10 mouse cellular contexts compared by ENCODE assay signal in the genomic region with DNA sequence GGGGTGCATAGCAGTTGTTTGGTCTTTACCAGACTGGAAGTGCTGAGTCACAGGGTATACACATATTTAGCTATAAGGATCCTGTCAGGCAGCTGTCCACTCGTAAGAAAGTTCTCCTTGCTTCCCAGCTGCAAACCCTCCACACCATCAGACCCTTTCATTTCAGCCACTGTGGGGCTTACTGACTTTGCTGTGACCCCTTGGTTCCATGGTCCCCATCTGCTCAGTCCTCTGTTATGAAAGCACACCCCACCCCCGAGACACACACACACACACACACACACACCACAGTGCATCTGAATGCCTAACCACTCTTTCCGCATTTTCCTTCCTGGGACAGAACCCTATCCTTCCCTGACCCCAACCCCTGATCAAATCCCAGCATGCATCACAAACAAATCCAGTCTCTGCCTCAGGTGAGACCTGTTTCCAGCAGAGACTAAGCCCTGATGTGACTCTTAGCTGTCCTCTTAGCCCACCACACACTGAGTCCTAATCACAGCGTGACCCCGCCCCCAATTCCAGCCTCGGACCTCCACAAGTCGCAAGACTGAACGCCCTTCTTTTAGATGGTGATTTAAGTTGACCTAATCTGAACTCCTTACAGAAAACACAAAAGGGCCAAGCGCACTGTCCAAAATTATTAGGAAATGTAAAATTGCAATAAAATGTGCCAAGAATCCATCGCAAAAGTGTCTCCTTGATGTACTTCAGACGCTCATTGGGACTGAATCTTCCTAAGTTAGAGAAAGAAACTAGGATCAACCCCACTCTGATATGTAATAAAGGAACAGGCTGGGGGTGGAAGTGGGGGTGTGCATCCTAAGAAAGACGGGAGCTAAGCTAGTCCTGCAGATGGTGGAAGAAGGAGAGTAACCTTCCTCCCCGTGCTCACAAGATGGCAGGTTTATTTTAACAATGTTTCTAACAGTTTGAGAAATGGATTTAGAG. TPM values are rescaled to one million over a fixed set of nuclear protein-coding genes. Genes with fewer than 3 reads are reported as not detected.
DNase-seq lines count a peak whose midpoint lies in the region; ATAC-seq lines count a peak whose summit lies in the region.
"Had no signal": no experiment of that assay in that cellular context is flagged by ENCODE, and none has a peak within 500 bp of the region (broad histone marks: within the 10 kb centered on the region; RNA-seq: fewer than 3 reads in every experiment).

No protein-coding gene starts in this region.

- H3K4me1 ChIP-seq in midbrain, embryonic 10.5 days, result peaks cover 52% of the 10 kb centered on the region
- peaks cover 31% of the 10 kb centered on the region for H3K4me1 ChIP-seq in midbrain, embryonic 16.5 days (ENCODE audit: control insufficient read depth, insufficient read depth, low read length)
- peaks cover 28% of the 10 kb centered on the region for H3K4me1 ChIP-seq in liver, embryonic 12.5 days
- H3K4me1 ChIP-seq in neural tube, embryonic 12.5 days, result peaks cover 33% of the 10 kb centered on the region

- intact Hi-C loops in heart, postnatal 10 days (cut with DNase I), result no loop called here

- ATAC-seq in midbrain, embryonic 16.5 days, result no peak
- no peak for ATAC-seq in liver, embryonic 12.5 days
- no peak for ATAC-seq in neural tube, embryonic 12.5 days (ENCODE audit: low FRiP score, low read depth)
- no peak for ATAC-seq in inflammation-experienced regulatory T-cells, adult 6 months
- ATAC-seq: CD4-positive, CD25-positive, alpha-beta regulatory T cell, adult 4 months had no signal

- peak overlapping the region; percentile 23; the same call in 1 of the 2 replicates for H3K4me3 ChIP-seq in midbrain, embryonic 10.5 days
- no peak overlapping the region for H3K4me3 ChIP-seq in midbrain, embryonic 16.5 days (ENCODE audit: low read depth, low read length)
- H3K4me3 ChIP-seq in liver, embryonic 12.5 days, result no peak overlapping the region
- no peak overlapping the region for H3K4me3 ChIP-seq in neural tube, embryonic 12.5 days
- H3K4me3 ChIP-seq: embryonic facial prominence, embryonic 12.5 days had no signal

- no peak overlapping the region for H3K9ac ChIP-seq in midbrain, embryonic 16.5 days (ENCODE audit: low read depth, low read length)
- H3K9ac ChIP-seq in liver, embryonic 12.5 days, result no peak overlapping the region
- H3K9ac ChIP-seq in neural tube, embryonic 12.5 days, result no peak overlapping the region
- H3K9ac ChIP-seq: embryonic facial prominence, embryonic 12.5 days had no signal

- no peak overlapping the region; the same call in 1 of the 2 replicates for H3K4me2 ChIP-seq in midbrain, embryonic 16.5 days (ENCODE audit: low read length)
- H3K4me2 ChIP-seq in liver, embryonic 12.5 days, result peak overlapping the region; percentile 35
- peak overlapping the region; percentile 9; the same call in 1 of the 2 replicates for H3K4me2 ChIP-seq in neural tube, embryonic 12.5 days (replicated peaks)
- H3K4me2 ChIP-seq: embryonic facial prominence, embryonic 12.5 days had no signal

- DNase-seq in heart, adult 11 months, result peak; percentile 79
- no peak for DNase-seq in heart, postnatal 10 days
- DNase-seq in midbrain, embryonic 10.5 days (ENCODE audit: low spot score), result no peak
- DNase-seq in spleen, adult 18-20 months, result no peak

- no peaks in the 10 kb centered on the region for H3K9me3 ChIP-seq in midbrain, embryonic 10.5 days (replicated peaks)
- no peaks in the 10 kb centered on the region for H3K9me3 ChIP-seq in midbrain, embryonic 16.5 days (replicated peaks; ENCODE audit: control insufficient read depth, low read length, poor library complexity, severe bottlenecking)
- no peaks in the 10 kb centered on the region for H3K9me3 ChIP-seq in liver, embryonic 12.5 days (replicated peaks)
- no peaks in the 10 kb centered on the region for H3K9me3 ChIP-seq in neural tube, embryonic 12.5 days
- H3K9me3 ChIP-seq: embryonic facial prominence, embryonic 12.5 days had no signal

- no peaks in the 10 kb centered on the region for H3K36me3 ChIP-seq in midbrain, embryonic 10.5 days
- H3K36me3 ChIP-seq in midbrain, embryonic 16.5 days (ENCODE audit: control insufficient read depth, insufficient read depth, low read length), result no peaks in the 10 kb centered on the region
- H3K36me3 ChIP-seq in liver, embryonic 12.5 days, result no peaks in the 10 kb centered on the region
- no peaks in the 10 kb centered on the region for H3K36me3 ChIP-seq in neural tube, embryonic 12.5 days
- H3K36me3 ChIP-seq: embryonic facial prominence, embryonic 12.5 days had no signal

- H3K27me3 ChIP-seq in midbrain, embryonic 10.5 days (ENCODE audit: low read depth, poor library complexity, severe bottlenecking), result peaks cover 7% of the 10 kb centered on the region; the same call in 1 of the 2 replicates
- H3K27me3 ChIP-seq in midbrain, embryonic 16.5 days (ENCODE audit: control insufficient read depth, insufficient read depth, low read depth, low read length), result no peaks in the 10 kb centered on the region
- H3K27me3 ChIP-seq in liver, embryonic 12.5 days (replicated peaks), result peaks cover 55% of the 10 kb centered on the region
- H3K27me3 ChIP-seq in neural tube, embryonic 12.5 days (replicated peaks), result no peaks in the 10 kb centered on the region

- WGBS in midbrain, embryonic 10.5 days, result 9% methylated on average over 13 of the region's 13 CpGs
- WGBS in midbrain, embryonic 16.5 days, result 10% methylated on average over 13 of the region's 13 CpGs
- WGBS in liver, embryonic 12.5 days (ENCODE audit: insufficient replicate concordance), result 10% methylated on average over 13 of the region's 13 CpGs
- 11% methylated on average over 13 of the region's 13 CpGs for WGBS in neural tube, embryonic 12.5 days

- H3K27ac ChIP-seq in midbrain, embryonic 10.5 days (replicated peaks), result no peak overlapping the region
- no peak overlapping the region for H3K27ac ChIP-seq in midbrain, embryonic 16.5 days (ENCODE audit: low read length)
- no peak overlapping the region for H3K27ac ChIP-seq in liver, embryonic 12.5 days
- no peak overlapping the region for H3K27ac ChIP-seq in neural tube, embryonic 12.5 days
- H3K27ac ChIP-seq: embryonic facial prominence, embryonic 12.5 days had no signal

RNA-seq across cellular contexts. Expression of a gene that starts 18.7 kb away (rescaled TPM):
- total RNA-seq in heart, postnatal 10 days (2021), result 10 to 100 TPM; 47.4 to 48.8 TPM
- 29.0 and 38.6 TPM in 2 replicates for polyA plus RNA-seq in midbrain, embryonic 10.5 days (2016; fragmentation: Nextera tagmentation; extraction: Ambion mirVana)
- polyA plus RNA-seq in midbrain, embryonic 16.5 days (2015; fragmentation: Nextera tagmentation; extraction: Ambion mirVana), result 30.3 and 38.5 TPM in 2 replicates
- polyA plus RNA-seq in liver, embryonic 12.5 days (2016; fragmentation: Nextera tagmentation; extraction: Ambion mirVana), result 15.3 and 16.7 TPM in 2 replicates
- 47.1 and 53.9 TPM in 2 replicates for polyA plus RNA-seq in neural tube, embryonic 12.5 days (2016; fragmentation: Nextera tagmentation; extraction: Ambion mirVana)
- polyA plus RNA-seq in inflammation-experienced regulatory T-cells, adult 6 months (2017; shearing (Covaris generic)), result 10 to 100 TPM; 23.1 to 29.5 (median 27.6) TPM

RNA-seq across cellular contexts. Expression of a gene that starts 48.4 kb away (rescaled TPM):
- total RNA-seq in heart, postnatal 10 days (2021), result 1 to 10 TPM; 5.2 to 5.4 TPM
- polyA plus RNA-seq in midbrain, embryonic 10.5 days (2016; fragmentation: Nextera tagmentation; extraction: Ambion mirVana), result 75.6 and 83.6 TPM in 2 replicates
- 4.0 and 5.7 TPM in 2 replicates for polyA plus RNA-seq in midbrain, embryonic 16.5 days (2015; fragmentation: Nextera tagmentation; extraction: Ambion mirVana)
- 28.0 TPM in 2 replicates for polyA plus RNA-seq in liver, embryonic 12.5 days (2016; fragmentation: Nextera tagmentation; extraction: Ambion mirVana)
- polyA plus RNA-seq in neural tube, embryonic 12.5 days (2016; fragmentation: Nextera tagmentation; extraction: Ambion mirVana), result 32.5 and 33.6 TPM in 2 replicates
- polyA plus RNA-seq in inflammation-experienced regulatory T-cells, adult 6 months (2017; shearing (Covaris generic)), result 10 to 100 TPM in 1 of 3 experiments, 1 to 10 TPM in 2; 4.9 to 33.1 (median 5.2) TPM
